Mouse (Mus musculus): ENCODE results near the gene Slfn5. TPM values are rescaled to one million over a fixed set of nuclear protein-coding genes. Genes with fewer than 3 reads are reported as not detected.
A peak's percentile ranks its signal among the peaks of the same experiment; 100 is the strongest.
"Not testable (repeated sequence)": the region's sequence is repeated elsewhere in the genome, so short reads cannot be mapped to it uniquely, and the experiment has no call there.

The Slfn5 gene
- polyA plus RNA-seq, 1 experiment from 2014 or later: 1.3 TPM

DNA sequence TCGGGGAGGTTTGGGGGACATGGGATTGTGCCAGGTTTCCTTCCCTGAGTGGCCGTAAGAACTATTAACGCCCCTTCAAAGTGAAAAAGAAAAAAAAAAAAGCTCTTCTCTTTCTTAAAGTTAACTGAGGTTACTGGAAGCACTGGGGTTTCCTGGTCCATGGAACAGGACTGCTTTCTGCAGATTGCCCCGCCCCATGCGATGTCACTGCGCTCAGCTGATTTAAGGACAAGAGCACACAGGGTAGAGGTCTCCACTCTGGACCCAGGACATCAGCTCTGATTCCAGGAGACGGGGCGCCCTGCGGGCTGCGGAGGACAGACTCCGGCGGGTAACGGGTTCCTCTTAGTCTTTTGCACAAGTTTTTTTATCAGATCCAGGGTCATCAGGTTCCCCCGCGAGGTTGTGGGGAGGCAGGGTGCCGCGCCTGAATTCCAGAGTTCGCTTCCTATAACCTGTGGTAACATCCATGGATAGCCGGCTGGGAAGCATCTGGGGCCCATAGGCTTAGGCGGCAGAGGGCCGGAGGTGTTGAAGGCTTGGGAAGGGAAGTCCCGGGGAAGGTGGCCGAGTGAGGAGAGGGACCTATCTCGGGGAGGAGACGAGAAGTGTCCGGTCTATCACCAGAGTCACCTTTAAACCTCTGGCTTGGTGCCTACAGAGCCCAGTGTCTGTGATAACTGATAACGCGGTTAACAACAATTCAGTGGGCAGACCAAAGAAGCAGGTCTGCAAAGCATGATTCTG is 889 bp downstream of the Slfn5 start:
- H3K4me2 ChIP-seq (replicated peaks): peak overlapping the region; percentile 41
- 9% methylated on average over 28 of the region's 28 CpGs for whole genome bisulfite sequencing
- peaks cover 76% of the 10 kb centered on the region for H3K27me3 ChIP-seq

DNA sequence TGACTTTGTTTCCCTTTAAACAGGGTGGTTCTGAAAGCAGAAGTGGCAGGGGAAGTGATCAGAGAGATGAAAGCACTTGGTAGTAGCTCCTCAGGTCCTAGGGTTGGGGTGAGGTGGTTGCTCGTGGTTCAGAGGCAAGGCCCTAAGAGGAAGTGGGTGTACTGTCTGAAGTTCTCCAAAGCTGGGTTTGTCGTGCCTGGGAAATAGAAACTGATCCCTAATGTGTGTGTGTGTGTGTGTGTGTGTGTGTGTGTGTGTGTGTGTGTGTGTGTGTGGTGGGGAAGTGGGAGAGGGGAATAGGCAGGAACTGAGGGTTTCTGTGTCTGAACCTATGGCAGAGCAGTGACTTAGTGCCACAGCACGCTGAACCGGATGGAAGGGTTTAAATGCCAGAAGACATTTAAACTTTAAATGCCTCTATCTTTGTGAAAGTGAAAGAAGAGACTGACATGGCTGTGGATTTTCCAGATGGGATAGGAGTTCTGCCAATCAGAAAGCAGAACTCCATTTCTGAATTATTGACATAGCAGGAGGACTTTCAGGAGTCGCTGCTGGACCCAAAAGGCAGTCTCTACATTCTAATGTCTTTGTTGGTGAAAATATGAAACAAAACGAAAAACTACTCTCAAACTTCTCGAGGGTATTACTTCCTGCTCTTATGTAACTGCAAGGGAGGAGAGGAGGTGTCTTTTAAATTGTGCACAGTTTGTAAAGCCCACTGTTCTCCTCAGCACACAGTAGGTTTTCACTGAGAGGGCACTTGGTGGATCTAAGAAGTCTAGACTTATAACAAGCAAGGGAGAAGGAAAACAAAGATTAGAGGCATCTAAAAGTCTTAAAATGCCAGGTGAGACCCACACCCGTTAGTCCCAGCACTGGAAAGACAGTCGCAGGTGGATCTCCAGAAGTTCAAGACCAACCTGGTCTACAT is 1.7 kb downstream of the Slfn5 start:
- no peak overlapping the region for H3K4me3 ChIP-seq
- no peak overlapping the region for H3K4me2 ChIP-seq (replicated peaks)
- WGBS: 57% methylated on average over 9 of the region's 9 CpGs
- no peak overlapping the region for H3K27ac ChIP-seq
- H3K4me1 ChIP-seq: 0 out of 2 replicates have a peak, but pooled peaks cover 13% of the 10 kb centered on the region
- ATAC-seq (ENCODE audit: low FRiP score, low read depth): no peak
- H3K9ac ChIP-seq: no peak overlapping the region
- H3K9me3 ChIP-seq: no peaks in the 10 kb centered on the region
- no peaks in the 10 kb centered on the region for H3K36me3 ChIP-seq
- peaks cover 76% of the 10 kb centered on the region for H3K27me3 ChIP-seq

More for the DNA sequence above, 889 bp downstream of the Slfn5 start:
- peak overlapping the region; percentile 11 for H3K4me3 ChIP-seq
- H3K4me1 ChIP-seq: 0 out of 2 replicates have a peak, but pooled peaks cover 13% of the 10 kb centered on the region
- no peak for ATAC-seq (ENCODE audit: low FRiP score, low read depth)
- H3K9me3 ChIP-seq: no peaks in the 10 kb centered on the region
- H3K9ac ChIP-seq: no peak overlapping the region
- no peaks in the 10 kb centered on the region for H3K36me3 ChIP-seq
- no peak overlapping the region for H3K27ac ChIP-seq

DNA sequence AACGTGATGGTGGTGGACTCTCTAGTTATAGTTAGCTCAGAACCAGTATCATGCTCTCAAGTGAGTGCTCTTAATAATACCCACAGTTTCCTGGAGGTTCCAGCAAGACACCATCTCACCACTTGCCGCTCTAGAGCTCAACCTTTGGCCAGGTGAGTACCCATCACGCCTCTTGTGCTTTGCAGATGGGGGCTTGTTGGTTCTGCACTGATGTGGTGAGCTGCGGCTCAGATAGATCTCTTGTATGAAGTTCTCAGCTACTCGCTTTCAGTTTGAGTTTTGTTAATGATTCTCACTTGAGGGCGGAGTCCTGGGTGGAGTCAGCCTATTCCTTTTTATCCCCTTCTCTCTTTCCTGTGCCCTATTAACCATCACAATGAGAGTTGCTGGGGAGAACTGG is 3.5 kb downstream of the Slfn5 start:
- no peak overlapping the region for H3K27ac ChIP-seq
- H3K27me3 ChIP-seq: peaks cover 65% of the 10 kb centered on the region
- ATAC-seq (ENCODE audit: low FRiP score, low read depth): no peak
- WGBS: 72% methylated on average over 6 of the region's 6 CpGs
- H3K4me2 ChIP-seq (replicated peaks): no peak overlapping the region
- H3K36me3 ChIP-seq: no peaks in the 10 kb centered on the region
- 0 out of 2 replicates have a peak, but pooled peaks cover 13% of the 10 kb centered on the region for H3K4me1 ChIP-seq
- no peak overlapping the region for H3K9ac ChIP-seq
- no peak overlapping the region for H3K4me3 ChIP-seq
- H3K9me3 ChIP-seq: no peaks in the 10 kb centered on the region

DNA sequence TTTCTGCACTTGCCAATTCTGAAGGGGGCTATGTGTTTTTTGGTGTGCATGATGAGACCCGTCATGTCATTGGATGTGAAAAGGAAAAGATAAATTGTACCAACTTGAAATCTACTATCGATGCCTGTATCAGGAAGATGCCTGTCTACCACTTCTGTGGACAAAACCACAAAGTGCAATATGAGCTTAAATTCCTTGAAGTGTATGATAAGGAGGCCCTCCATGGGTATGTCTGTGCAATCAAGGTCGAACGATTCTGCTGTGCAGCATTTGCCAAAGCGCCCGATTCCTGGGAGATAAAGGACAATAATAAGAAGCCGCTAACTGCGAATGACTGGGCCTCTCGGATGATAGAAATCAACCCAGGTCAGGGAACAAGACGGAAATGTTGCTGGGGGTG is 5.8 kb downstream of the Slfn5 start:
- Histone ChIP-seq H3K4me2 (replicated peaks) (no peak overlapping the region), H3K36me3 (no peaks in the 10 kb centered on the region), H3K9me3 (no peaks in the 10 kb centered on the region), H3K27me3 (peaks cover 45% of the 10 kb centered on the region), H3K4me3 (no peak overlapping the region), H3K9ac (no peak overlapping the region), H3K4me1 (0 out of 2 replicates have a peak, but pooled peaks cover 2% of the 10 kb centered on the region), H3K27ac (no peak overlapping the region)
- WGBS: 83% methylated on average over 10 of the region's 10 CpGs
- no peak for ATAC-seq (ENCODE audit: low FRiP score, low read depth)

DNA sequence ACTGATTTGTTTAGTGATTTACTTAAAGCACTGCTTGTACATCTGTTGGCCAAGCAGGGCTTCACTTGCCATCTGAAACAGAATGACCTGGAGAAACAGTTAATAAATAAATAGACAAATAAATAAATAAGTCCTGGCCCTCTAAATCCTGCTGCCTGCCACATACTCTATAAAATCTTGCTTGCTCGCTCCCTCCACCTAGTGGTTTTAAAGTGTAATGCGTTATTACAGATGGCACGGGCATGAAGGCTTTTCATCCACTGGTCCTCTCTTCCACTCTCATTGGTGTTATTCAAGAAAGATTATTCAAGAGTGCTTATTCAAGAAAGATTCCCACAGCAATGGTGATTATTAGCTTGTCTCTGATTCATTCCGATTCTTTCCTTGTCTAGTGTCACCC is 8.5 kb downstream of the Slfn5 start:
- no peak overlapping the region for H3K9ac ChIP-seq
- H3K4me3 ChIP-seq: no peak overlapping the region
- peaks cover 18% of the 10 kb centered on the region for H3K27me3 ChIP-seq
- no peaks in the 10 kb centered on the region for H3K9me3 ChIP-seq
- H3K4me1 ChIP-seq: no peaks in the 10 kb centered on the region
- ATAC-seq (ENCODE audit: low FRiP score, low read depth): no peak
- H3K27ac ChIP-seq: no peak overlapping the region
- H3K4me2 ChIP-seq (replicated peaks): no peak overlapping the region
- H3K36me3 ChIP-seq: no peaks in the 10 kb centered on the region
- WGBS: 17% methylated on average over 4 of the region's 4 CpGs

DNA sequence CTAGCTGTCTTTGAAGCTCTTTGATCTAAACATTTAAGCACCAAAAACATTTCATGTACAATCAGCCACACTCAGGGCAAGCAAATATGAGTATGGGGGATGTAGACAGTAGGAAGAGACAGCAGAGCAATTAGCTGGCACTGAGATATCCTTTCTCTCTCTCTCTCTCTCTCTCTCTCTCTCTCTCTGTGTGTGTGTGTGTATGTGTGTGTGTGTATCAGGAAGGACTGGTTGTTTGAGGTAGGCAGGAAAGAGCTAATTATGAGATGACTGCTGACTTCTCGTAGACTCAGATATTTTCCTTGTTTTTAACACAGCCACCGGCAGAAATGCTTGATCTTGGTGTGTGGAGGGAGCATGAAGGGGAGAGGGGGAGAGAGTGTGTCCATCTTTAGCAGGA is 10.6 kb downstream of the Slfn5 start:
- ATAC-seq (ENCODE audit: low FRiP score, low read depth): no peak

DNA sequence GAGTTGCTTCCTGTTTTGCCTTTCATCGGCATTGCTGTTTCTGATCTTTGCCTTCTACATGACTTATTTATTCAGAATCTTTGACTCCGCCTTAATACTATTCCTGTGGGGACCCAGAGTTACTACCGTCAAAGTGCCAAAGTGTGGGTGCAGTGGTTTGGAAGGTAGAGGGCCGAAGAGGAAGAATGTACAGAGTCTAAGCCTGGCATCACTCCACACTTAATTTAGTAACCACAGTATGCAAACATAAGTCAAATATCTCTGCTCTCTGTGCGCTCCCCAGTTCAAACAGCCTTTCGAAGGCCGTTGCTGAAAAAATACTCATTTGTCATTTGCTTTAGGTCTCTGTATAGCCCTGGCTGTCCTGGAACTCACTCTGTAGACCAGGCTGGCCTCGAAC is 11.1 kb downstream of the Slfn5 start:
- H3K4me2 ChIP-seq (replicated peaks): no peak overlapping the region
- peaks cover 2% of the 10 kb centered on the region; the same call in 1 of the 2 replicates for H3K27me3 ChIP-seq
- no peak overlapping the region for H3K9ac ChIP-seq
- H3K36me3 ChIP-seq: no peaks in the 10 kb centered on the region
- WGBS: 86% methylated on average over 8 of the region's 8 CpGs
- ATAC-seq (ENCODE audit: low FRiP score, low read depth): no peak
- H3K27ac ChIP-seq: no peak overlapping the region
- H3K4me3 ChIP-seq: no peak overlapping the region
- H3K9me3 ChIP-seq: no peaks in the 10 kb centered on the region
- H3K4me1 ChIP-seq: no peaks in the 10 kb centered on the region

More for the DNA sequence above, 10.6 kb downstream of the Slfn5 start:
- WGBS: 66% methylated on average over 2 of the region's 2 CpGs
- H3K4me2 ChIP-seq (replicated peaks): no peak overlapping the region
- H3K4me3 ChIP-seq: no peak overlapping the region
- no peaks in the 10 kb centered on the region for H3K4me1 ChIP-seq
- H3K9ac ChIP-seq: no peak overlapping the region
- no peak overlapping the region for H3K27ac ChIP-seq
- H3K9me3 ChIP-seq: no peaks in the 10 kb centered on the region
- peaks cover 2% of the 10 kb centered on the region; the same call in 1 of the 2 replicates for H3K27me3 ChIP-seq
- no peaks in the 10 kb centered on the region for H3K36me3 ChIP-seq

DNA sequence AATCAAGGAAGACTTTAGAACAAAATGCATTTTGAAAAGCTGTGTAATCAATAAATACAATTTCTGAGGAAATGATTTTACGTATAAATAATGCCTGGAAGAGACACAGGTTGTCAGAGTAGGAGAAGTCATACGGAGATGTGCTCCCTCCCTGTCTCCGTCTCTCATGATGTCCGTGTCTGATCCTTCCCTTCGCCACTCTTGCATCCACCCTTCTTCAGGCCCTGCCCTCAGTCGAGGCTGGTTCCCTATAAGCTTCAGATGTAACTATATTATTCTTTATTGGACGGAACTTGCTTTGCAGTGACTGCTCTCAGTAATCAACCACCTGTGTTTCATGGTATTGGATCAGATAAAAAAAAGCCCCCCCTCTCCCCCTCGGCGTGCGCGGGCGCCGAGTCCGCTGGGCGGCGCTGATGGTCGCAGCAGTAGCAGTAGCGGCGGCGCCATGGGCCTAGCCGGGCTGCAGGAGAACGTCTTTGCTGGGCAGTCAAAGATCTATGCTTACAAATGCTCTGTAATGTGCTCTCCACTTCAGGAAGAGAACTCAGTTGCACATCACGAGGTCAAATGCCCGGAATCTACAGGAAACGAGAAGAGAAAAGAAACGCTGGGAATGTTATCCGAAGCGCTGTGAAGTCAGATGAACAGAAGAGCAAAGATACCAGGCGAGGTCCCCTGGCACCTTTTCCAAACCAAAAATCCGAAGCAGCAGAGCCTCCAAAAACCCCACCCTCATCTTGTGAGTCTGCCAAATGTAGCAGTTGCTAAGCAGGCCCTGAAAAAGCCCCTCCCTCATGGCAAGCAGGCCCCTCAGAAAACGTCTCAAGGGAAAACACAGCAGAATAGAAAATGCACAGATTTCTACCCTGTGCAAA is 19.8 kb downstream of the Slfn5 start:
- H3K4me2 ChIP-seq (replicated peaks): peak overlapping the region; percentile 61
- no peaks in the 10 kb centered on the region for H3K9me3 ChIP-seq
- no peaks in the 10 kb centered on the region for H3K36me3 ChIP-seq
- H3K27ac ChIP-seq: no peak overlapping the region
- peak overlapping the region; percentile 45 for H3K9ac ChIP-seq
- 11% methylated on average over 31 of the region's 31 CpGs for WGBS
- no peak; the same call in 1 of the 2 replicates for ATAC-seq (ENCODE audit: low FRiP score, low read depth)
- H3K4me1 ChIP-seq: peaks cover 16% of the 10 kb centered on the region
- H3K27me3 ChIP-seq: no peaks in the 10 kb centered on the region
- H3K4me3 ChIP-seq: peak overlapping the region; percentile 24

DNA sequence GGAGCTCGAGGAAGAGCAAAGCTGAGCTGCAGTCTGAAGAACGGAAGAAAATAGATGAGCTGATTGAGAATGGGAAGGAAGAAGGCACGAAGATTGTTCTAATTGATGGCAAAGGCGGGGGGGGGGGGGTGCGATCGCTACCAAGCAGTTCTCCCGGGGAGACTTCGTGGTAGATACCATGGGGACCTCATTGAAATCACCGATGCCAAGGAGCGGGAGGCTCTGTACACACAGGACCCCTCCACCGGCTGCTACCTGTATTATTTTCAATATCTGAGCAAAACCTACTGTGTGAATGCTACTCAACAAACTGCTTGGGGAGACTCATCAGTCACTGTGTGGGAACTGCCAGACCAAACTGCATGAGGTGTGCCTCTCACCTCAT is 20.4 kb downstream of the Slfn5 start:
- WGBS: 70% methylated on average over 10 of the region's 11 CpGs
- H3K9ac ChIP-seq: peak overlapping the region; percentile 45
- ATAC-seq (ENCODE audit: low FRiP score, low read depth): no peak
- peak overlapping the region; percentile 24; the same call in 1 of the 2 replicates for H3K4me3 ChIP-seq
- H3K36me3 ChIP-seq: no peaks in the 10 kb centered on the region
- peaks cover 19% of the 10 kb centered on the region for H3K4me1 ChIP-seq
- peak overlapping the region; percentile 61 for H3K4me2 ChIP-seq (replicated peaks)
- H3K27me3 ChIP-seq: no peaks in the 10 kb centered on the region
- no peak overlapping the region for H3K27ac ChIP-seq
- H3K9me3 ChIP-seq: no peaks in the 10 kb centered on the region

DNA sequence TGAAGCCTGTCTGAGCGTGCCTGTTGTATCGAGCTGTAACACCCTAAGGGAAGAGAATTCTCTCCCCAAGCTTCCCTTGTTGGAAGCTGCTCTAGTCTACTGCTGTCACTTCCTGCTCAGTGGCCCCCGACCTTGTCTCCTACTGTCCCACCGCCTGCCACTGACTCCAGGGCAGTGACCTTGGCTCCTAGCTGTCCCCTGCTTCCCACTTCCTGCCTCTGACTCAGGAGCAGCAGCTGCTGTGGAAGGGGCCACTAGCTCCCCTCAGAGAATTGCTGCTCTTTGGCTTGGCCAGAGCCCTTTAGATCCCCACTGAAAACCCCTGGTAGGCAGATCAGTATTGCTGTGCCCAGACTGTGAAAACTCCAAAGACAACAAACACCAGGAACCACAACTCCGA is 22.8 kb downstream of the Slfn5 start:
- Histone ChIP-seq H3K4me1 (peaks cover 19% of the 10 kb centered on the region), H3K9ac (no peak overlapping the region), H3K4me2 (replicated peaks) (no peak overlapping the region), H3K27ac (no peak overlapping the region), H3K4me3 (no peak overlapping the region), H3K9me3 (no peaks in the 10 kb centered on the region), H3K36me3 (peaks cover 3% of the 10 kb centered on the region; the same call in 1 of the 2 replicates), H3K27me3 (no peaks in the 10 kb centered on the region)
- WGBS: 20% methylated on average over 5 of the region's 5 CpGs
- no peak for ATAC-seq (ENCODE audit: low FRiP score, low read depth)

DNA sequence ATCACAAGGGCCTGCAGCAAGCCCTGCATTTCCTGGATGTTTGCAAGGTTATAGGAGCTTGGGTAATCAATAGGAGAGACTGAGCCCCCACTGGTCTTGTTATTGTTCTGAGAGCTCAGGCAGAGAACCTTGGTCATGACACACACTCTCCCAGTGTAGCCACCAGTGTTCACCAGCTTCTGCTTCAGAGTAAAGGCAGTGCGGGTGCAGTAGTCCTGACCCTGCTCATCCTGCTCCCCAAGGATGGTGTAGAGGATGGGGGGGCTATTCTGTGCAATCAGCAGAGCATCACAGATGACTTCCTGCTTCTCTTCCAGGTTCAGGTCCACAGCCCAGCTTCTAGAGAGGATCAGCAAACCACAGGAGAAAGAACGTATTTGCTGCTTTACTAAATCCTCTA is 31.3 kb downstream of the Slfn5 start:
- not testable (repeated sequence) for H3K4me1 ChIP-seq; H3K27ac ChIP-seq; H3K9me3 ChIP-seq; ATAC-seq (ENCODE audit: low FRiP score, low read depth); H3K4me2 ChIP-seq (replicated peaks); H3K9ac ChIP-seq; H3K27me3 ChIP-seq; H3K4me3 ChIP-seq
- 85% methylated on average over 2 of the region's 2 CpGs for WGBS
- H3K36me3 ChIP-seq: peaks cover 67% of the 10 kb centered on the region

Data from limb, embryonic 13.5 days (tissue).